Mouse (Mus musculus): ENCODE data around the gene Timd2. TPM values are rescaled to one million over a fixed set of nuclear protein-coding genes. Genes with fewer than 3 reads are reported as not detected.
A peak's percentile ranks its signal among the peaks of the same experiment; 100 is the strongest.
"Not testable (repeated sequence)": the region's sequence is repeated elsewhere in the genome, so short reads cannot be mapped to it uniquely, and the experiment has no call there.

The Timd2 gene
- polyA plus RNA-seq, 1 experiment from 2014 or later, result not detected

- H3K4me3 ChIP-seq, result no peak overlapping the region
- no peaks in the 10 kb centered on the region for H3K4me1 ChIP-seq
- H3K4me2 ChIP-seq (replicated peaks), result no peak overlapping the region
- H3K9me3 ChIP-seq, result no peaks in the 10 kb centered on the region
- WGBS, result 75% methylated on average over 1 of the region's 1 CpGs
- H3K9ac ChIP-seq, result no peak overlapping the region
- H3K27ac ChIP-seq, result no peak overlapping the region
- no peaks in the 10 kb centered on the region for H3K36me3 ChIP-seq
- H3K27me3 ChIP-seq, result no peaks in the 10 kb centered on the region
- ATAC-seq (ENCODE audit: low FRiP score, low read depth), result no peak
These were observed 62.0 kb downstream of the Timd2 start for GRCm38 (mm10) chr11:46644824-46645223.

GRCm38 (mm10) chr11:46636568-46636967, 70.3 kb downstream of the Timd2 start:
- H3K4me2 ChIP-seq (replicated peaks), result no peak overlapping the region
- H3K4me3 ChIP-seq, result no peak overlapping the region
- H3K4me1 ChIP-seq, result no peaks in the 10 kb centered on the region
- H3K27ac ChIP-seq, result no peak overlapping the region
- no peaks in the 10 kb centered on the region for H3K27me3 ChIP-seq
- no peak for ATAC-seq (ENCODE audit: low FRiP score, low read depth)
- H3K36me3 ChIP-seq, result no peaks in the 10 kb centered on the region
- H3K9ac ChIP-seq, result no peak overlapping the region
- H3K9me3 ChIP-seq, result no peaks in the 10 kb centered on the region
- 82% methylated on average over 3 of the region's 3 CpGs for WGBS

- not testable (repeated sequence) for H3K9me3 ChIP-seq; H3K4me1 ChIP-seq; H3K36me3 ChIP-seq; H3K4me3 ChIP-seq; H3K4me2 ChIP-seq (replicated peaks); H3K27ac ChIP-seq; H3K27me3 ChIP-seq; H3K9ac ChIP-seq; ATAC-seq (ENCODE audit: low FRiP score, low read depth)
- WGBS, result 89% methylated on average over 4 of the region's 4 CpGs
These were observed 71.3 kb downstream of the Timd2 start for GRCm38 (mm10) chr11:46635516-46635915.

GRCm38 (mm10) chr11:46631635-46632034, 75.2 kb downstream of the Timd2 start:
- Histone ChIP-seq H3K36me3 (no peaks in the 10 kb centered on the region), H3K4me2 (replicated peaks) (no peak overlapping the region), H3K4me3 (no peak overlapping the region), H3K27me3 (no peaks in the 10 kb centered on the region), H3K4me1 (peaks cover 7% of the 10 kb centered on the region; the same call in 1 of the 2 replicates), H3K9me3 (no peaks in the 10 kb centered on the region), H3K9ac (no peak overlapping the region), H3K27ac (no peak overlapping the region)
- peak; percentile 19; the same call in 1 of the 2 replicates for ATAC-seq (ENCODE audit: low FRiP score, low read depth)
- WGBS, result 27% methylated on average over 3 of the region's 3 CpGs

GRCm38 (mm10) chr11:46629211-46629795, 77.6 kb downstream of the Timd2 start, which contains the start of gene Dppa1:
Gene Dppa1 (minus strand): TSS chr11:46629261.
- H3K27ac ChIP-seq, result no peak within 1 kb of the TSS
- H3K4me1 ChIP-seq, result peaks cover 7% of the 10 kb centered on the region; the same call in 1 of the 2 replicates
- no peaks in the 10 kb centered on the region for H3K27me3 ChIP-seq
- H3K9me3 ChIP-seq, result no peaks in the 10 kb centered on the region
- no peak within 1 kb of the TSS for H3K9ac ChIP-seq
- no peak within 1 kb of the TSS for H3K4me2 ChIP-seq (replicated peaks)
- H3K4me3 ChIP-seq, result no peak within 1 kb of the TSS
- 19% methylated on average over 2 of the region's 2 CpGs for WGBS
- no peaks in the 10 kb centered on the region for H3K36me3 ChIP-seq
- peak; percentile 51; the same call in 1 of the 2 replicates for ATAC-seq (ENCODE audit: low FRiP score, low read depth)

GRCm38 (mm10) chr11:46620414-46621168, 86.3 kb downstream of the Timd2 start:
- Histone ChIP-seq H3K9ac (no peak overlapping the region), H3K4me3 (no peak overlapping the region), H3K36me3 (no peaks in the 10 kb centered on the region), H3K27me3 (no peaks in the 10 kb centered on the region), H3K4me2 (replicated peaks) (no peak overlapping the region), H3K4me1 (no peaks in the 10 kb centered on the region), H3K27ac (no peak overlapping the region), H3K9me3 (no peaks in the 10 kb centered on the region)
- 66% methylated on average over 7 of the region's 7 CpGs for WGBS
- ATAC-seq (ENCODE audit: low FRiP score, low read depth), result no peak

- no peaks in the 10 kb centered on the region for H3K27me3 ChIP-seq
- 96% methylated on average over 1 of the region's 1 CpGs for WGBS
- H3K9ac ChIP-seq, result no peak overlapping the region
- no peaks in the 10 kb centered on the region for H3K9me3 ChIP-seq
- H3K4me3 ChIP-seq, result no peak overlapping the region
- no peaks in the 10 kb centered on the region for H3K4me1 ChIP-seq
- no peak for ATAC-seq (ENCODE audit: low FRiP score, low read depth)
- H3K27ac ChIP-seq, result no peak overlapping the region
- no peak overlapping the region for H3K4me2 ChIP-seq (replicated peaks)
- H3K36me3 ChIP-seq, result no peaks in the 10 kb centered on the region
These were observed 86.9 kb downstream of the Timd2 start for GRCm38 (mm10) chr11:46619929-46620328.

Other genes with a start within 250 kb of the Timd2 start
- not detected in 2 replicates for gene Gm12169, start 182.8 kb downstream of the Timd2 start, polyA plus RNA-seq (2015; fragmentation: Nextera tagmentation; extraction: Ambion mirVana)
- 0.09 TPM in 1 of 2 replicates, not detected in the other for gene BC053393, start 135.5 kb downstream of the Timd2 start, polyA plus RNA-seq (2015; fragmentation: Nextera tagmentation; extraction: Ambion mirVana)
- 0.47 TPM in 1 of 2 replicates, not detected in the other for gene Dppa1, start 77.8 kb downstream of the Timd2 start, polyA plus RNA-seq (2015; fragmentation: Nextera tagmentation; extraction: Ambion mirVana)
- 0.20 and 0.36 TPM in 2 replicates for gene Havcr1, start 28.0 kb upstream of the Timd2 start, polyA plus RNA-seq (2015; fragmentation: Nextera tagmentation; extraction: Ambion mirVana)
- 0.13 and 0.17 TPM in 2 replicates for gene Timd4, start 103.7 kb upstream of the Timd2 start, polyA plus RNA-seq (2015; fragmentation: Nextera tagmentation; extraction: Ambion mirVana)

Measured in limb, embryonic 13.5 days (tissue).